ENCODE assay signal across 9 mouse cellular contexts in the genomic region with DNA sequence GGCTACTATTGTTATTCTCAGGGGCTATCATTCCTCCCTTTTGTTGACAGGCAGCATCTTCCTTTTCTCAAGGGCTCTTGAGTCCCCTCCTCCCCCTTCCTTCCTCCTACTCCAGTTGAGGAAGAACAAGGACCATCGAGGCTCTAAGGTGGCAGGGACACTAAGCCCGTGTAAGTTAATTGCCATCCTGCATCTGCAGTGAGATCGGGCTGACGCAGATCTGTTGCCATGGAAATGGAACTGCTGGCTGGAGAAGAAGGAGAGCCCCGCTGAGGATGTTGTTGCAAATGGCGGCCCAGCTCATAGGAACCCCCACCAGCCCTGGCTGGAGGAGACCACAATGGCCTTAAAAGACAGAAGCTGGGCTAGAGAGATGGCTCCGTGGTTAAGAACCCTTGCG. TPM values are rescaled to one million over a fixed set of nuclear protein-coding genes. Genes with fewer than 3 reads are reported as not detected.
DNase-seq lines count a peak whose midpoint lies in the region; ATAC-seq lines count a peak whose summit lies in the region.
"Had no signal": no experiment of that assay in that cellular context is flagged by ENCODE, and none has a peak within 500 bp of the region (broad histone marks: within the 10 kb centered on the region; RNA-seq: fewer than 3 reads in every experiment).

No protein-coding gene starts in this region.

- H3K27me3 ChIP-seq in embryonic facial prominence, embryonic 11.5 days (ENCODE audit: control insufficient read depth, insufficient read depth, low read length): peaks cover 13% of the 10 kb centered on the region
- no peaks in the 10 kb centered on the region for H3K27me3 ChIP-seq in hindbrain, embryonic 15.5 days
- peaks cover 20% of the 10 kb centered on the region for H3K27me3 ChIP-seq in neural tube, embryonic 13.5 days

- no peak overlapping the region for H3K27ac ChIP-seq in embryonic facial prominence, embryonic 11.5 days (replicated peaks; ENCODE audit: low read depth, low read length)
- peak overlapping the region; percentile 58 for H3K27ac ChIP-seq in hindbrain, embryonic 15.5 days (replicated peaks)
- H3K27ac ChIP-seq in neural tube, embryonic 13.5 days (replicated peaks): peak overlapping the region; percentile 81

- H3K36me3 ChIP-seq in embryonic facial prominence, embryonic 11.5 days (replicated peaks; ENCODE audit: control insufficient read depth, insufficient read depth, low read depth, low read length): no peaks in the 10 kb centered on the region
- peaks cover 8% of the 10 kb centered on the region; the same call in 1 of the 2 replicates for H3K36me3 ChIP-seq in hindbrain, embryonic 15.5 days
- 0 out of 2 replicates have a peak, but pooled peaks cover 14% of the 10 kb centered on the region for H3K36me3 ChIP-seq in neural tube, embryonic 13.5 days

- H3K4me2 ChIP-seq in embryonic facial prominence, embryonic 11.5 days (ENCODE audit: low read depth, low read length): no peak overlapping the region
- peak overlapping the region; percentile 54 for H3K4me2 ChIP-seq in hindbrain, embryonic 15.5 days
- H3K4me2 ChIP-seq in neural tube, embryonic 13.5 days: peak overlapping the region; percentile 61

- H3K9me3 ChIP-seq in embryonic facial prominence, embryonic 11.5 days (replicated peaks; ENCODE audit: control insufficient read depth, low read length): no peaks in the 10 kb centered on the region
- H3K9me3 ChIP-seq in hindbrain, embryonic 15.5 days: no peaks in the 10 kb centered on the region
- no peaks in the 10 kb centered on the region for H3K9me3 ChIP-seq in neural tube, embryonic 13.5 days

- H3K4me3 ChIP-seq in embryonic facial prominence, embryonic 11.5 days (ENCODE audit: low read depth, low read length): no peak overlapping the region
- peak overlapping the region; percentile 2; the same call in 1 of the 2 replicates for H3K4me3 ChIP-seq in hindbrain, embryonic 15.5 days
- peak overlapping the region; percentile 7; the same call in 1 of the 2 replicates for H3K4me3 ChIP-seq in neural tube, embryonic 13.5 days

- 9% methylated on average over 8 of the region's 8 CpGs for WGBS in embryonic facial prominence, embryonic 11.5 days
- WGBS in hindbrain, embryonic 15.5 days: 7% methylated on average over 8 of the region's 8 CpGs
- 8% methylated on average over 8 of the region's 8 CpGs for WGBS in neural tube, embryonic 13.5 days

- H3K4me1 ChIP-seq in embryonic facial prominence, embryonic 11.5 days (ENCODE audit: control insufficient read depth, insufficient read depth, low read length): no peaks in the 10 kb centered on the region; the same call in 1 of the 2 replicates
- H3K4me1 ChIP-seq in hindbrain, embryonic 15.5 days (replicated peaks): peaks cover 29% of the 10 kb centered on the region
- H3K4me1 ChIP-seq in neural tube, embryonic 13.5 days (replicated peaks): peaks cover 39% of the 10 kb centered on the region

- H3K9ac ChIP-seq in embryonic facial prominence, embryonic 11.5 days (replicated peaks; ENCODE audit: low read length): no peak overlapping the region
- H3K9ac ChIP-seq in hindbrain, embryonic 15.5 days: no peak overlapping the region
- H3K9ac ChIP-seq in neural tube, embryonic 13.5 days: peak overlapping the region; percentile 27
- H3K9ac ChIP-seq: liver, postnatal 0 days had no signal

- DNase-seq in adrenal gland, adult (ENCODE audit: inconsistent age in 2 of 2, low spot score in 1 of 2): peak; percentile 34 to 59
- no peak for DNase-seq in adrenal gland, postnatal 10 days
- DNase-seq in embryonic facial prominence, embryonic 11.5 days (ENCODE audit: low spot score): peak; percentile 45
- no peak for DNase-seq in testis, postnatal 14 days (ENCODE audit: low spot score)
- DNase-seq in kidney, adult 11 months: no peak
- DNase-seq in kidney, adult 9 months: no peak
- DNase-seq: liver, postnatal 0 days had no signal

- ATAC-seq in embryonic facial prominence, embryonic 11.5 days (replicated peaks; ENCODE audit: insufficient number of reproducible peaks, low FRiP score, low TSS enrichment, low read depth): no peak; the same call in 1 of the 2 replicates
- ATAC-seq in hindbrain, embryonic 15.5 days (ENCODE audit: low FRiP score, low read depth): no peak
- ATAC-seq in neural tube, embryonic 13.5 days (ENCODE audit: low read depth): 0 out of 2 replicates have a peak, but pooled peaks have one; percentile 16
- ATAC-seq: liver, postnatal 0 days had no signal

RNA-seq across cellular contexts. Expression of a gene that starts 3.2 kb away (rescaled TPM):
- 10 to 100 TPM; 24.8 to 25.9 TPM for total RNA-seq in adrenal gland, postnatal 10 days (2021)
- polyA plus RNA-seq in embryonic facial prominence, embryonic 11.5 days (2014; fragmentation: Nextera tagmentation; extraction: Ambion mirVana): 3.0 and 4.2 TPM in 2 replicates
- polyA plus RNA-seq in hindbrain, embryonic 15.5 days (2015; fragmentation: Nextera tagmentation; extraction: Ambion mirVana): 389 and 429 TPM in 2 replicates
- 171 and 179 TPM in 2 replicates for polyA plus RNA-seq in neural tube, embryonic 13.5 days (2015; fragmentation: Nextera tagmentation; extraction: Ambion mirVana)

RNA-seq across cellular contexts. Expression of a gene that starts 9.1 kb away (rescaled TPM):
- 100 to 1,000 TPM in 1 of 2 experiments, 10 to 100 TPM in 1; 77.5 to 114 TPM for total RNA-seq in adrenal gland, postnatal 10 days (2021)
- 78.8 and 82.2 TPM in 2 replicates for polyA plus RNA-seq in embryonic facial prominence, embryonic 11.5 days (2014; fragmentation: Nextera tagmentation; extraction: Ambion mirVana)
- 69.1 and 71.5 TPM in 2 replicates for polyA plus RNA-seq in hindbrain, embryonic 15.5 days (2015; fragmentation: Nextera tagmentation; extraction: Ambion mirVana)
- 72.1 and 80.6 TPM in 2 replicates for polyA plus RNA-seq in neural tube, embryonic 13.5 days (2015; fragmentation: Nextera tagmentation; extraction: Ambion mirVana)

Comparison
In these comparisons a context has a peak if more than half of its experiments do, and no peak if none do; other contexts are left out.
1. DNase-seq: peak in adrenal gland, adult (2 of 2) and embryonic facial prominence, embryonic 11.5 days (single experiment); none in adrenal gland, postnatal 10 days (single experiment), testis, postnatal 14 days (single experiment), kidney, adult 11 months (single experiment) and kidney, adult 9 months (single experiment).
2. RNA of a gene that starts 3.2 kb away (polyA plus RNA-seq): 389 to 429 TPM in hindbrain, embryonic 15.5 days and 171 to 179 TPM in neural tube, embryonic 13.5 days; 3.0 to 4.2 TPM in embryonic facial prominence, embryonic 11.5 days; every median in the first group is over 10 times any median in the second.